ENCODE assay signal across 21 mouse cellular contexts in genomic region chr12:37274658-37275019, GRCm38 (mm10). TPM values are rescaled to one million over a fixed set of nuclear protein-coding genes. Genes with fewer than 3 reads are reported as not detected.
DNase-seq lines count a peak whose midpoint lies in the region; ATAC-seq lines count a peak whose summit lies in the region.
"Had no signal": no experiment of that assay in that cellular context is flagged by ENCODE, and none has a peak within 500 bp of the region (broad histone marks: within the 10 kb centered on the region; RNA-seq: fewer than 3 reads in every experiment).

No protein-coding gene starts in this region.

- H3K9me3 ChIP-seq in midbrain, embryonic 15.5 days, result no peaks in the 10 kb centered on the region
- H3K9me3 ChIP-seq in midbrain, embryonic 10.5 days (replicated peaks), result no peaks in the 10 kb centered on the region
- H3K9me3 ChIP-seq: embryonic facial prominence, embryonic 10.5 days; embryonic facial prominence, embryonic 12.5 days; forebrain, embryonic 13.5 days; forebrain, embryonic 15.5 days had no signal

- ATAC-seq in midbrain, embryonic 15.5 days (replicated peaks), result peak; percentile 77; the same call in 1 of the 2 replicates
- ATAC-seq in megakaryocyte-erythroid progenitor cell, adult 5-6 weeks (replicated peaks; ENCODE audit: low FRiP score, low TSS enrichment, poor library complexity, severe bottlenecking), result no peak
- ATAC-seq: forebrain, embryonic 13.5 days; forebrain, embryonic 15.5 days; forebrain, postnatal 0 days; Patski had no signal

- H3K27me3 ChIP-seq in midbrain, embryonic 15.5 days (replicated peaks), result no peaks in the 10 kb centered on the region
- H3K27me3 ChIP-seq in midbrain, embryonic 10.5 days (ENCODE audit: low read depth, poor library complexity, severe bottlenecking), result no peaks in the 10 kb centered on the region
- H3K27me3 ChIP-seq: embryonic facial prominence, embryonic 12.5 days; forebrain, embryonic 13.5 days; forebrain, embryonic 15.5 days; Patski had no signal

- no peak overlapping the region for H3K9ac ChIP-seq in midbrain, embryonic 15.5 days
- H3K9ac ChIP-seq: embryonic facial prominence, embryonic 12.5 days; forebrain, embryonic 13.5 days; forebrain, embryonic 15.5 days; forebrain, postnatal 0 days had no signal

- H3K27ac ChIP-seq in midbrain, embryonic 15.5 days, result no peak overlapping the region
- H3K27ac ChIP-seq in midbrain, embryonic 10.5 days (replicated peaks), result no peak overlapping the region
- H3K27ac ChIP-seq: embryonic facial prominence, embryonic 10.5 days; embryonic facial prominence, embryonic 12.5 days; forebrain, embryonic 13.5 days; forebrain, embryonic 15.5 days had no signal

- no peaks in the 10 kb centered on the region for H3K4me1 ChIP-seq in midbrain, embryonic 15.5 days
- H3K4me1 ChIP-seq in midbrain, embryonic 10.5 days, result no peaks in the 10 kb centered on the region
- H3K4me1 ChIP-seq: embryonic facial prominence, embryonic 10.5 days; embryonic facial prominence, embryonic 12.5 days; forebrain, embryonic 13.5 days; forebrain, embryonic 15.5 days had no signal

- DNase-seq in midbrain, embryonic 10.5 days (ENCODE audit: low spot score), result no peak
- DNase-seq in ES-CJ7 (ENCODE audit: low read depth, low spot score) (peak; percentile 12), R1 (ENCODE audit: low read depth, low spot score) (peak; percentile 14)
- DNase-seq in heart, adult 9 months (ENCODE audit: low spot score in 2 of 2), result no peak
- DNase-seq: adrenal gland, adult 2 months; adrenal gland, postnatal 10 days; adrenal gland, postnatal 25 days; cerebellum, adult 11-12 months; cerebellum, adult 2 months; cerebellum, adult 9-10 months; cerebellum, postnatal 10 days; cerebellum, postnatal 25 days; forebrain, postnatal 0 days had no signal

- no peak overlapping the region for H3K4me2 ChIP-seq in midbrain, embryonic 15.5 days
- H3K4me2 ChIP-seq: embryonic facial prominence, embryonic 12.5 days; forebrain, embryonic 13.5 days; forebrain, embryonic 15.5 days had no signal

- H3K36me3 ChIP-seq in midbrain, embryonic 15.5 days (replicated peaks), result no peaks in the 10 kb centered on the region
- no peaks in the 10 kb centered on the region for H3K36me3 ChIP-seq in midbrain, embryonic 10.5 days
- H3K36me3 ChIP-seq: embryonic facial prominence, embryonic 10.5 days; embryonic facial prominence, embryonic 12.5 days; forebrain, embryonic 15.5 days; G1E had no signal

- WGBS in midbrain, embryonic 15.5 days, result 53% methylated on average over 2 of the region's 2 CpGs
- WGBS in midbrain, embryonic 10.5 days, result 66% methylated on average over 2 of the region's 2 CpGs

- H3K4me3 ChIP-seq in midbrain, embryonic 15.5 days, result no peak overlapping the region
- no peak overlapping the region for H3K4me3 ChIP-seq in midbrain, embryonic 10.5 days
- H3K4me3 ChIP-seq: embryonic facial prominence, embryonic 10.5 days; embryonic facial prominence, embryonic 12.5 days; forebrain, embryonic 13.5 days; forebrain, embryonic 15.5 days had no signal

RNA-seq across cellular contexts. Expression of gene Agmo, which starts 33.2 kb away (rescaled TPM):
- polyA plus RNA-seq in midbrain, embryonic 15.5 days (2015; fragmentation: Nextera tagmentation; extraction: Ambion mirVana), result 0.69 and 1.1 TPM in 2 replicates
- polyA plus RNA-seq in midbrain, embryonic 10.5 days (2016; fragmentation: Nextera tagmentation; extraction: Ambion mirVana), result 0.30 and 0.32 TPM in 2 replicates
- 0.54 and 1.5 TPM in 2 replicates for total RNA-seq in megakaryocyte-erythroid progenitor cell, adult 5-6 weeks (2014; fragmentation: Nextera tagmentation)
- not detected in 2 replicates for total RNA-seq in megakaryocyte-erythroid progenitor cell, adult 5-6 weeks (2017)
- polyA plus RNA-seq: embryonic facial prominence, embryonic 10.5 days; Patski had no signal

Comparison
In these comparisons a context has a peak if more than half of its experiments do, and no peak if none do; other contexts are left out.
1. DNase-seq: peak in ES-CJ7 (single experiment) and R1 (single experiment); none in midbrain, embryonic 10.5 days (single experiment) and heart, adult 9 months (0 of 2).